8 mouse cellular contexts compared by ENCODE assay signal in the genomic region with DNA sequence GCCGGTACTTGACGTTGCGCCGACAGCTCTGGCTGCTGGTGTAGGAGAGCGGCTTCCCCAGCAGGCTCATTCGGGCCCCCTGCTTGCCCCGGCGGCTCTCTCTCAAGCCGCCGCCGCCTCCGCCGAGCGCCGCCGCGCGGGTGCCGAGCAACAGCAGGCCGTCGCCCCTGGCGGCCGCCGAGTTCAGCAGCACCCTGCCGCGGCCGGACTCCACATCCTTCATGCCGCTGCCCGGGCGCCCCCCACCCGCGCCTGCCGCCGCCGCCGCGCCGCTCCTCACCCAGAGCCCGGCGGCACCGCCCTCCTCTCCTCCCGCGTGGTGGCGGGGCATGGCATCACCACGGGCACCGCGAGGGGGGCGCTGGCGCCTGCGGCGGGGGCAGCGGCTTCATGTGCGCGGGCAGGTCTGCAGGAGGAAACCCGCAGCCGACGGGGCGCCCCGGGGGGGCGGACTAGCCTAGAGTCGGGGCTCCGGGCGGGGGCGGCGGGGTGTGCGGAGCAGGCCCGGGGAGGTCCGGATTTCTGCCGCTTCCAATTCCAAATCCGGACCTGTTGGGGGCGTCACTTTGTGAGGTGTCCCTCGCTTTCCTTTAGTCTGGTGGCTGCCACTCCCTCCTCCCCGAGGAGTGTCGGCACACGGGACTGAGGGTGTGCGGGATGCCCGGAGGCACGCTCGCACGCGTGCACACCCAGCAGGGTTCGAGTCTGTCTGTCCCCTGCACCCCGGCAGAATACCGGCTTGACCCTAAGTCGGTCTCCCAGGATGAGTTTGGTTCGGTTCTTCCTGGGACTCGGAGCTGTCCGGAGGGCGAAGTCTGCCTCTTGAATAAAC. TPM values are rescaled to one million over a fixed set of nuclear protein-coding genes. Genes with fewer than 3 reads are reported as not detected.
DNase-seq lines count a peak whose midpoint lies in the region; ATAC-seq and TF ChIP-seq lines count a peak whose summit lies in the region.

A gene (minus strand): TSS at position 692 of the 832 bp plus-strand sequence.

- peak within 1 kb of the TSS; percentile 92 for H3K4me2 ChIP-seq in hindbrain, postnatal 0 days (ENCODE audit: low read depth, low read length)

- WGBS in hindbrain, postnatal 0 days: 1% methylated on average over 76 of the region's 89 CpGs
- under 1% methylated on average over 85 of the region's 89 CpGs for WGBS in midbrain, embryonic 10.5 days

- intact Hi-C loops in left cerebral cortex, postnatal 4 days (cut with DNase I): loop anchor here (5.0 to 10.0 kb wide), 2 partner anchors 306 to 547 kb away; no protein-coding TSS in a partner anchor

- TF ChIP-seq CTCF in Patski (IDR thresholded peaks at IDR 0.05): peak; percentile 80
- peak; percentile 24; the same call in 1 of the 2 replicates for TF ChIP-seq CTCF in hindbrain, postnatal 0 days (IDR thresholded peaks at IDR 0.05; ENCODE audit: low read depth)

- peak; percentile 84 for ATAC-seq in Patski
- ATAC-seq in hindbrain, postnatal 0 days: peak; percentile 84

- CTCF ChIA-PET in Patski (lab: Charles Lee): no interaction called here

- H3K4me1 ChIP-seq in hindbrain, postnatal 0 days (ENCODE audit: insufficient read depth, low read length): no peaks in the 10 kb centered on the region
- H3K4me1 ChIP-seq in midbrain, embryonic 10.5 days: peaks cover 26% of the 10 kb centered on the region

- peak within 1 kb of the TSS; percentile 58; the same call in 1 of the 2 replicates for H3K27ac ChIP-seq in hindbrain, postnatal 0 days
- peak within 1 kb of the TSS; percentile 81 for H3K27ac ChIP-seq in midbrain, embryonic 10.5 days (replicated peaks)

- no peak for DNase-seq in Patski (ENCODE audit: low read depth, low spot score)
- peak; percentile 15 to 40 for DNase-seq in cerebellum, postnatal 36 days
- peak; percentile 48 for DNase-seq in gastrocnemius, adult 18-20 months (ENCODE audit: low spot score)
- peak; percentile 78 for DNase-seq in hindbrain, postnatal 0 days (ENCODE audit: low spot score)
- peak; percentile 69 for DNase-seq in left cerebral cortex, postnatal 4 days
- peak; percentile 72 for DNase-seq in midbrain, embryonic 10.5 days (ENCODE audit: low spot score)
- peak; percentile 64 to 71 for DNase-seq in spleen, adult 18-20 months
- no peak for DNase-seq in c-Kit-positive CD71-positive TER-119-positive erythroid progenitor cells, embryonic 14.5 days (ENCODE audit: low spot score)

- POLR2A ChIA-PET in Patski (lab: Charles Lee): no interaction called here

- H3K36me3 ChIP-seq in hindbrain, postnatal 0 days (ENCODE audit: insufficient read depth, low read length): no peaks in the 10 kb centered on the region
- H3K36me3 ChIP-seq in midbrain, embryonic 10.5 days: no peaks in the 10 kb centered on the region

- H3K9ac ChIP-seq in hindbrain, postnatal 0 days (replicated peaks; ENCODE audit: low read length): peak within 1 kb of the TSS; percentile 59

- no peaks in the 10 kb centered on the region for H3K9me3 ChIP-seq in hindbrain, postnatal 0 days (ENCODE audit: low read length)
- H3K9me3 ChIP-seq in midbrain, embryonic 10.5 days (replicated peaks): no peaks in the 10 kb centered on the region

- peak within 1 kb of the TSS; percentile 71 for H3K4me3 ChIP-seq in hindbrain, postnatal 0 days (ENCODE audit: low read length)
- H3K4me3 ChIP-seq in midbrain, embryonic 10.5 days: peak within 1 kb of the TSS; percentile 83

- peaks cover 12% of the 10 kb centered on the region for H3K27me3 ChIP-seq in Patski
- no peaks in the 10 kb centered on the region for H3K27me3 ChIP-seq in hindbrain, postnatal 0 days (ENCODE audit: insufficient read depth, low read length)
- peaks cover 40% of the 10 kb centered on the region for H3K27me3 ChIP-seq in midbrain, embryonic 10.5 days (ENCODE audit: low read depth, poor library complexity, severe bottlenecking)

- in situ Hi-C loops in Patski (cut with MboI; ENCODE audit: low pct_unique_long_range_greater_than_20kb): loop anchor here (10.0 kb wide), 2 partner anchors 127 to 347 kb away; no protein-coding TSS in a partner anchor

RNA-seq across cellular contexts. Expression of the gene that starts here (rescaled TPM):
- polyA plus RNA-seq in Patski (2021): 0.95 TPM
- total RNA-seq in gastrocnemius, adult 18-20 months (2021): 10 to 100 TPM; 14.4 to 22.8 TPM
- 13.4 and 14.4 TPM in 2 replicates for total RNA-seq in hindbrain, postnatal 0 days (2014; rRNA removed)
- 3.4 and 4.0 TPM in 2 replicates for polyA plus RNA-seq in hindbrain, postnatal 0 days (2015; fragmentation: Nextera tagmentation; extraction: Ambion mirVana)
- 10 to 100 TPM; 41.8 to 43.7 TPM for total RNA-seq in left cerebral cortex, postnatal 4 days (2021)
- polyA plus RNA-seq in midbrain, embryonic 10.5 days (2016; fragmentation: Nextera tagmentation; extraction: Ambion mirVana): 0.39 and 0.66 TPM in 2 replicates

Comparison
In these comparisons a context has a peak if more than half of its experiments do, and no peak if none do; other contexts are left out.
1. Peak in ATAC-seq in Patski; RNA of the gene not detected or under 1 TPM.
2. Peak in DNase-seq, H3K4me3 ChIP-seq and H3K27ac ChIP-seq in midbrain, embryonic 10.5 days; RNA of the gene not detected or under 1 TPM.
3. DNase-seq: peak in cerebellum, postnatal 36 days (2 of 2), gastrocnemius, adult 18-20 months (single experiment), hindbrain, postnatal 0 days (single experiment), left cerebral cortex, postnatal 4 days (single experiment) and spleen, adult 18-20 months (2 of 2); none in Patski (single experiment) and c-Kit-positive CD71-positive TER-119-positive erythroid progenitor cells, embryonic 14.5 days (single experiment).